Mouse (Mus musculus): ENCODE measurements at regions not wholly inside any gene's neighbourhood (a gene's known extent, or its start where the extent isn't known, plus 50 kb on each side); places are given as distances from the start of the nearest gene placed in this dataset. TPM values are rescaled to one million over a fixed set of nuclear protein-coding genes. Genes with fewer than 3 reads are reported as not detected.

DNA sequence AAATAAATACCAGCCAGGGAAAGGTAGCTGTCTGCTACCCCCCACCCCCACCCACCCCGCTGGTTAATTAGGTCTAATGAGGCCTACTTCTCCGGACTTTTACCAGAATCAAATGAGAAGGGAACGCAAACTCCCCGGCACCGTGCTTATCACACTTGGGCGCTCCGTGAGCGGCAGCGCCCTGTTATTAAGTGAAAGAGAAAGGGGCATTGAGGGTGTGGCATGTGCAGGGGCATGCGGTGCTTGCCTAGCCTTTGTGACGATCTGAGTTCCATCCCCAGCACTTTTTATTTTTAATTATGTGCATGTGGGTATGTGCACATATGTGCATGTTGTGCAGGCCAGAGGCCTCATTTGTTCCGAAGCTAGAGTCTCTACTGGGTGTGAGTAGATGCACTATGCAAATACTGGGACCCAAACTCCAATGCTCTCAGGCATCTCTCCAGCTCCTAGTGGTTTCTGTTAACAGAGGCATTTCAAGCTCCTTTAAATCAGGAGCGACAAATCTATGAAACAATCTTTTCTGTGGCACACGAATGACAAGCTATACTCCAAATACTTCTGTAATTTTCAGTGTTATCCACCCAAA is 57.8 kb upstream of the Peli1 start:
- H3K4me1 ChIP-seq (replicated peaks; ENCODE audit: control insufficient read depth, insufficient read depth, low read length): peaks cover 16% of the 10 kb centered on the region
- no peak overlapping the region for H3K4me2 ChIP-seq (ENCODE audit: low read length)
- no peaks in the 10 kb centered on the region for H3K9me3 ChIP-seq (ENCODE audit: control insufficient read depth, low read length)
- ATAC-seq: 0 out of 2 replicates have a peak, but pooled peaks have one; percentile 16
- H3K36me3 ChIP-seq (ENCODE audit: control insufficient read depth, insufficient read depth): no peaks in the 10 kb centered on the region
- H3K4me3 ChIP-seq (replicated peaks; ENCODE audit: low read length): no peak overlapping the region
- H3K27me3 ChIP-seq (replicated peaks; ENCODE audit: control insufficient read depth, insufficient read depth, low read length): no peaks in the 10 kb centered on the region
- no peak overlapping the region for H3K9ac ChIP-seq (replicated peaks; ENCODE audit: low read depth, low read length)
- H3K27ac ChIP-seq (ENCODE audit: low read length): no peak overlapping the region
- 49% methylated on average over 14 of the region's 14 CpGs for WGBS

DNA sequence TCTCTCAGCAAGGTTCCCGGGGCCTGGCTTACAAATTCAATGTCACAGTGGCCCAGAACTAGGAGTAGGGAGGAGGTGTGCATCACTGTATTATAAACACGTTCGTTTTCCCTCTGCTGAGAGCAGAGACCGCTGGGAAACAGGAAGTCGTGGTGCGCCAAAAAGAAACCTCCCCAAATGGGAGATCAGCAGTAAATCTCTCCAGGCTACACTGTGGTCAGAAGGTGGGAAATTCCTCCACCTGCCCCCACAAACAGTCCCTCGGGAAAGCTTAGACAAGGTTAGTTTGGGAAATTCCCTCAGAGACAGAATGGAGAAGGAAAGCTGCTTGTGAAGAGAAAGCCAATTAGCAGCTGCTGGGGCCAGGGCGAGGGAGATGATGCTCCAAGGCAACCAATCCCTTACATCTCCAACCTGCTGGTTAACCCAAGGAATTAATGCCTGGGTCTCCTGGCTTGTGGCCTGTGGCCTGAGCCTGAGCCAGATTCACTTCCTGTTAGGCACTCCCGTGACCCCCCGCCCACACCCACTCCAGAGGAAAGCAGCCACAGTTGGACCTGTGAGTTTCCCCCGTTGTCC is 57.2 kb upstream of the Peli1 start:
- H3K4me1 ChIP-seq (replicated peaks; ENCODE audit: control insufficient read depth, insufficient read depth, low read length): peaks cover 16% of the 10 kb centered on the region
- no peak for ATAC-seq
- WGBS: 65% methylated on average over 11 of the region's 11 CpGs
- no peaks in the 10 kb centered on the region for H3K9me3 ChIP-seq (ENCODE audit: control insufficient read depth, low read length)
- no peak overlapping the region for H3K4me2 ChIP-seq (ENCODE audit: low read length)
- no peaks in the 10 kb centered on the region for H3K27me3 ChIP-seq (replicated peaks; ENCODE audit: control insufficient read depth, insufficient read depth, low read length)
- H3K36me3 ChIP-seq (ENCODE audit: control insufficient read depth, insufficient read depth): no peaks in the 10 kb centered on the region
- no peak overlapping the region for H3K4me3 ChIP-seq (replicated peaks; ENCODE audit: low read length)
- no peak overlapping the region for H3K9ac ChIP-seq (replicated peaks; ENCODE audit: low read depth, low read length)
- H3K27ac ChIP-seq (ENCODE audit: low read length): no peak overlapping the region

DNA sequence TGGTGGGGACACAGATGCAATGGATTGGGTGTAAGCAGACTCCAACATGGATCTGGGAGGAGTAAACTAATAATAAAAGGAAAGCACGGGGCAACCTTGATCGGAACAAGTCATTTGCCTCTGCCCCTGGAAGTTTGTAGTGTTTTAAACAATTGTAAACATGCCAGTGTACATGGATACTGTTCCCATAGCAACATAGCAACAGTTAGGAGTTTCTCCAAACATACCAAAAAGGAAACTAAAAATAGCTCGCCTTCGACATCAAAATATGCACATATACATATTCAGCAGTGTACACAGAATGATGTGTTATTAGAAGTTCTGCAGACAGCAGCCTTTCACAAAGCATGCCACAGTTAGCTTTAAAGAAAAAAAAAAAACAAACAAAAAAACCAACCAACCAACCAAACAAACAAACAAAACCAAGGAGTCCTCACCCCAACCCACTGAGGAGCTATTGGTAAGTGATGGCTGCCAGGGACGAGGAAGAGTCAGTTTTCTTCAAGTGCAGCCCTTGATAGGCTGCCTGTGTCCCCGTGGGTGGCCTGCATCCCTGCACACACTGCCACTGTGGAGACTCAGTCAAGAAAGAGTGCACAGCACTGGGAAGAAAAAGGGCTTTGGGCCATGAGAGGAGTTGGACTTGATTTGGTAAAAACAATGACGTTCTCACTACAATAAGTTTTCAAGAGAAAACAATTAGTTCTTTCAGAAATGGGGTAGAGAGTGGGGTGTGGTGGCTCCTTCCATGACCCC is 54.8 kb upstream of the Peli1 start:
- Histone ChIP-seq H3K36me3 (ENCODE audit: control insufficient read depth, insufficient read depth) (no peaks in the 10 kb centered on the region), H3K9me3 (ENCODE audit: control insufficient read depth, low read length) (no peaks in the 10 kb centered on the region), H3K9ac (replicated peaks; ENCODE audit: low read depth, low read length) (no peak overlapping the region), H3K27me3 (replicated peaks; ENCODE audit: control insufficient read depth, insufficient read depth, low read length) (no peaks in the 10 kb centered on the region), H3K4me2 (ENCODE audit: low read length) (no peak overlapping the region), H3K4me1 (replicated peaks; ENCODE audit: control insufficient read depth, insufficient read depth, low read length) (peaks cover 16% of the 10 kb centered on the region), H3K4me3 (replicated peaks; ENCODE audit: low read length) (no peak overlapping the region), H3K27ac (ENCODE audit: low read length) (peak overlapping the region; percentile 39; the same call in 1 of the 2 replicates)
- 24% methylated on average over 7 of the region's 7 CpGs for WGBS
- ATAC-seq: peak; percentile 76

DNA sequence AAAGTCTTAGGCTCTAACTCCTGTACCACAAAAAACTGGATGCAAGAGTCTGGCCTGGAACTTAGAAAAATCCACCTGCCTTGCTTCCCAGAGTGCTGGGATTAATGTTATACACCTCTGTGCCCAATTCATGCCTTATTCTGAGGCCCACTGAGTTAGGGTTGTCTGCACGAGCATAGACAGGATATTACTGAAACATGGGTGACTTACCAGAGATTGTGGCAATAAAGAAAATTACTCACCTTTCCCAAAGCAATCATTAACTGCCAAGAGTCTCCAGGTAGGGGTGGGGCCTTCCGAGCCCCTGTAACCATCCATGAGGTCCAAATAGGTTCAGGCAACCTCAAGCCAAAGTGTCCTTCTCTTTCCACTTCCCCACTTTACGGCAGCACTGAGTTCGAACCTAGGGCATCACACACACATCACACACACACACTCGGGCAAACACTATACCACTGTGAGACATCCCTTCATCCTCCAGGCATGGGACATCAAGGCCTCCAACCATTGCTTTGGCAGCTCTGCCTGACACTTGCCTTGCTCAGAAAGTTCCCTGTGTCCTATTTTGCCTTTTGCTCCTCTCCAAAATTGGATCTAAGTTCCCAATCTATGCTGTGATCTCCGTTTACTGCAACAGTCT is 53.7 kb upstream of the Peli1 start:
- no peaks in the 10 kb centered on the region for H3K9me3 ChIP-seq (ENCODE audit: control insufficient read depth, low read length)
- H3K27ac ChIP-seq (ENCODE audit: low read length): no peak overlapping the region
- H3K9ac ChIP-seq (replicated peaks; ENCODE audit: low read depth, low read length): no peak overlapping the region
- no peak overlapping the region for H3K4me3 ChIP-seq (replicated peaks; ENCODE audit: low read length)
- no peaks in the 10 kb centered on the region for H3K36me3 ChIP-seq (ENCODE audit: control insufficient read depth, insufficient read depth)
- no peaks in the 10 kb centered on the region for H3K27me3 ChIP-seq (replicated peaks; ENCODE audit: control insufficient read depth, insufficient read depth, low read length)
- peaks cover 16% of the 10 kb centered on the region for H3K4me1 ChIP-seq (replicated peaks; ENCODE audit: control insufficient read depth, insufficient read depth, low read length)
- no peak overlapping the region for H3K4me2 ChIP-seq (ENCODE audit: low read length)
- 91% methylated on average over 6 of the region's 6 CpGs for WGBS
- no peak for ATAC-seq

DNA sequence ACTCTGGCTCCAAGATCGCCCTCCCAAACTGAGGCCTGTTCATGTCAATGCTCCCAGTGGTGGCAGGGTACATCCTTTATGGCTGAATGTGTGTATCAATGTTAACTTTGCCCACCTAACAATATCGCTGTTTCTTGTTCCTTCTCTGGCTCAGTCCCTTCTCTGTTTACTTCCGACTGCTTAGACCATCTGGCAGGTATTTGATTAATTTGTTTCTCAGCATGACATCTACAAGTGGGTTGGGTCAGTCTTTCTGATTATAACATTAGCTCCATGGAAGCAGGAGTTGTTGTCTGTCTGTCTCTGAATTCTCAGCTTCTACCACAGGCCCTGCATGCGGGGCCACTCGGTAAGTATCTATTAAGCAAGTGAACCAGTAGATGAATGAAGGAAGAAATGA is 49.9 kb upstream of the Peli1 start:
- WGBS: 67% methylated on average over 5 of the region's 5 CpGs
- Histone ChIP-seq H3K9me3 (ENCODE audit: control insufficient read depth, low read length) (no peaks in the 10 kb centered on the region), H3K36me3 (ENCODE audit: control insufficient read depth, insufficient read depth) (no peaks in the 10 kb centered on the region)

More for the DNA sequence above, 49.9 kb upstream of the Peli1 start:
- H3K9ac ChIP-seq (replicated peaks; ENCODE audit: low read depth, low read length): no peak overlapping the region
- no peak for ATAC-seq
- no peak overlapping the region for H3K27ac ChIP-seq (ENCODE audit: low read length)
- no peak overlapping the region for H3K4me3 ChIP-seq (replicated peaks; ENCODE audit: low read length)
- no peak overlapping the region for H3K4me2 ChIP-seq (ENCODE audit: low read length)
- peaks cover 5% of the 10 kb centered on the region for H3K4me1 ChIP-seq (replicated peaks; ENCODE audit: control insufficient read depth, insufficient read depth, low read length)
- no peaks in the 10 kb centered on the region for H3K27me3 ChIP-seq (replicated peaks; ENCODE audit: control insufficient read depth, insufficient read depth, low read length)

Small RNA genes in the stretch of these regions (microRNA-seq; reads per million reads assigned to microRNA genes)
- gene Gm23681: not detected

Measured in forebrain, embryonic 16.5 days (tissue).